Mouse (Mus musculus): ENCODE data around the gene Runx3. TPM values are rescaled to one million over a fixed set of nuclear protein-coding genes. Genes with fewer than 3 reads are reported as not detected.

Gene Runx3
- polyA plus RNA-seq, 1 experiment from 2014 or later = 0.13 TPM

- H3K36me3 ChIP-seq (ENCODE audit: control insufficient read depth, insufficient read depth, low read length) = no peaks in the 10 kb centered on the region
- H3K9ac ChIP-seq (ENCODE audit: low read length) = no peak overlapping the region
- no peaks in the 10 kb centered on the region for H3K27me3 ChIP-seq (ENCODE audit: control insufficient read depth, insufficient read depth, low read length)
- H3K27ac ChIP-seq (replicated peaks) = no peak overlapping the region
- H3K9me3 ChIP-seq (ENCODE audit: control insufficient read depth, low read length) = no peaks in the 10 kb centered on the region
- DNase-seq (ENCODE audit: low spot score) (no peak), ATAC-seq (ENCODE audit: low FRiP score, low TSS enrichment) (no peak)
- no peak overlapping the region for H3K4me2 ChIP-seq (replicated peaks; ENCODE audit: low read depth)
- no peak overlapping the region for H3K4me3 ChIP-seq (ENCODE audit: low read depth, low read length)
- WGBS = 14% methylated on average over 3 of the region's 3 CpGs
- no peaks in the 10 kb centered on the region for H3K4me1 ChIP-seq (replicated peaks; ENCODE audit: control insufficient read depth, insufficient read depth)
- TF ChIP-seq EP300 (optimal IDR thresholded peaks at IDR 0.05) = no peak
- TF ChIP-seq CTCF (IDR thresholded peaks at IDR 0.05; ENCODE audit: low read depth) = no peak
Observed at GRCm38 (mm10) chr4:135092871-135093270, 27.6 kb upstream of the Runx3 start.

- H3K4me2 ChIP-seq (replicated peaks; ENCODE audit: low read depth) = no peak overlapping the region
- no peak overlapping the region for H3K27ac ChIP-seq (replicated peaks)
- no peaks in the 10 kb centered on the region for H3K27me3 ChIP-seq (ENCODE audit: control insufficient read depth, insufficient read depth, low read length)
- no peak overlapping the region for H3K9ac ChIP-seq (ENCODE audit: low read length)
- ATAC-seq (ENCODE audit: low FRiP score, low TSS enrichment) (no peak), DNase-seq (ENCODE audit: low spot score) (no peak)
- H3K4me1 ChIP-seq (replicated peaks; ENCODE audit: control insufficient read depth, insufficient read depth) = no peaks in the 10 kb centered on the region
- 41% methylated on average over 8 of the region's 8 CpGs for WGBS
- no peaks in the 10 kb centered on the region for H3K9me3 ChIP-seq (ENCODE audit: control insufficient read depth, low read length)
- TF ChIP-seq CTCF (IDR thresholded peaks at IDR 0.05; ENCODE audit: low read depth) (no peak), EP300 (optimal IDR thresholded peaks at IDR 0.05) (no peak)
- no peak overlapping the region for H3K4me3 ChIP-seq (ENCODE audit: low read depth, low read length)
- H3K36me3 ChIP-seq (ENCODE audit: control insufficient read depth, insufficient read depth, low read length) = no peaks in the 10 kb centered on the region
Observed at GRCm38 (mm10) chr4:135095693-135096092, 24.8 kb upstream of the Runx3 start.

GRCm38 (mm10) chr4:135097910-135098891, 22.3 kb upstream of the Runx3 start:
- DNase-seq (ENCODE audit: low spot score) (no peak), ATAC-seq (ENCODE audit: low FRiP score, low TSS enrichment) (no peak)
- no peak for TF ChIP-seq EP300 (optimal IDR thresholded peaks at IDR 0.05)
- H3K9me3 ChIP-seq (ENCODE audit: control insufficient read depth, low read length) = no peaks in the 10 kb centered on the region
- H3K36me3 ChIP-seq (ENCODE audit: control insufficient read depth, insufficient read depth, low read length) = no peaks in the 10 kb centered on the region
- H3K4me3 ChIP-seq (ENCODE audit: low read depth, low read length) = no peak overlapping the region
- no peak overlapping the region for H3K9ac ChIP-seq (ENCODE audit: low read length)
- no peaks in the 10 kb centered on the region; the same call in 1 of the 2 replicates for H3K27me3 ChIP-seq (ENCODE audit: control insufficient read depth, insufficient read depth, low read length)
- H3K4me2 ChIP-seq (replicated peaks; ENCODE audit: low read depth) = no peak overlapping the region
- WGBS = 87% methylated on average over 17 of the region's 17 CpGs
- H3K4me1 ChIP-seq (replicated peaks; ENCODE audit: control insufficient read depth, insufficient read depth) = no peaks in the 10 kb centered on the region
- no peak overlapping the region for H3K27ac ChIP-seq (replicated peaks)

GRCm38 (mm10) chr4:135102019-135102740, 18.3 kb upstream of the Runx3 start:
- ATAC-seq (ENCODE audit: low FRiP score, low TSS enrichment) = no peak
- no peak overlapping the region for H3K27ac ChIP-seq (replicated peaks)
- H3K4me2 ChIP-seq (replicated peaks; ENCODE audit: low read depth) = no peak overlapping the region
- no peak overlapping the region for H3K9ac ChIP-seq (ENCODE audit: low read length)
- H3K4me1 ChIP-seq (replicated peaks; ENCODE audit: control insufficient read depth, insufficient read depth) = no peaks in the 10 kb centered on the region
- DNase-seq (ENCODE audit: low spot score) = no peak
- no peaks in the 10 kb centered on the region; the same call in 1 of the 2 replicates for H3K27me3 ChIP-seq (ENCODE audit: control insufficient read depth, insufficient read depth, low read length)
- no peak overlapping the region for H3K4me3 ChIP-seq (ENCODE audit: low read depth, low read length)
- WGBS = 51% methylated on average over 13 of the region's 13 CpGs
- H3K9me3 ChIP-seq (ENCODE audit: control insufficient read depth, low read length) = no peaks in the 10 kb centered on the region
- TF ChIP-seq EP300 (optimal IDR thresholded peaks at IDR 0.05) (no peak), CTCF (IDR thresholded peaks at IDR 0.05; ENCODE audit: low read depth) (no peak)
- no peaks in the 10 kb centered on the region for H3K36me3 ChIP-seq (ENCODE audit: control insufficient read depth, insufficient read depth, low read length)

- 30% methylated on average over 4 of the region's 4 CpGs for WGBS
- Histone ChIP-seq H3K4me1 (replicated peaks; ENCODE audit: control insufficient read depth, insufficient read depth) (no peaks in the 10 kb centered on the region), H3K4me3 (ENCODE audit: low read depth, low read length) (no peak overlapping the region), H3K4me2 (replicated peaks; ENCODE audit: low read depth) (no peak overlapping the region), H3K9ac (ENCODE audit: low read length) (no peak overlapping the region), H3K36me3 (ENCODE audit: control insufficient read depth, insufficient read depth, low read length) (no peaks in the 10 kb centered on the region), H3K9me3 (ENCODE audit: control insufficient read depth, low read length) (no peaks in the 10 kb centered on the region), H3K27ac (replicated peaks) (no peak overlapping the region), H3K27me3 (ENCODE audit: control insufficient read depth, insufficient read depth, low read length) (no peaks in the 10 kb centered on the region; the same call in 1 of the 2 replicates)
- ATAC-seq (ENCODE audit: low FRiP score, low TSS enrichment) = no peak
- TF ChIP-seq EP300 (optimal IDR thresholded peaks at IDR 0.05) (no peak), CTCF (IDR thresholded peaks at IDR 0.05; ENCODE audit: low read depth) (no peak)
- no peak for DNase-seq (ENCODE audit: low spot score)
Observed at GRCm38 (mm10) chr4:135102761-135103160, 17.7 kb upstream of the Runx3 start.

Data from stomach, postnatal 0 days (tissue).